Mouse (Mus musculus): ENCODE data around the gene Klf3.
"Not testable (repeated sequence)": the region's sequence is repeated elsewhere in the genome, so short reads cannot be mapped to it uniquely, and the experiment has no call there.

Gene Klf3

GRCm38 (mm10) chr5:64878027-64878425, 74.8 kb downstream of the Klf3 start:
- peak in 1 of 2 experiments; percentile 21 for DNase-seq (ENCODE audit: low spot score in 2 of 2)

DNA sequence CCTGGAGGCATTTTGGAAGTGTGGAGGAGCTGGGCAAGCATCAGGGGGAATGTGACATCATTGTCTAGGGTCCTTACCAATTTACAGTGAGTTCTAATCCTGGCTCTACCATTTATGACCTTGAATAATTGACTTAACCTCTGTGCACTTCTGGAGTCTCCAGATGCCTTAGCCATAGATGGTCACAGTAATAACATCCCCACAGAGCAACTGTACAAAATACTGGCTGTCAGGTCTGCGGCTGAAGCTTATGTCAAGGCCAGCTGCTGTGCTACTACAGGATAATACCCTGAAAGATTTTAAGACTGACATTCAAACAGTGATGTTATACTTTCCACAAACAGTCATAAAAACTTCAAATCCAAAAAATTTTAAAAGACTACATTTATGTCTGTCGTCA, 75.3 kb downstream of the Klf3 start:
- DNase-seq (ENCODE audit: low spot score in 2 of 2), result no peak

DNA sequence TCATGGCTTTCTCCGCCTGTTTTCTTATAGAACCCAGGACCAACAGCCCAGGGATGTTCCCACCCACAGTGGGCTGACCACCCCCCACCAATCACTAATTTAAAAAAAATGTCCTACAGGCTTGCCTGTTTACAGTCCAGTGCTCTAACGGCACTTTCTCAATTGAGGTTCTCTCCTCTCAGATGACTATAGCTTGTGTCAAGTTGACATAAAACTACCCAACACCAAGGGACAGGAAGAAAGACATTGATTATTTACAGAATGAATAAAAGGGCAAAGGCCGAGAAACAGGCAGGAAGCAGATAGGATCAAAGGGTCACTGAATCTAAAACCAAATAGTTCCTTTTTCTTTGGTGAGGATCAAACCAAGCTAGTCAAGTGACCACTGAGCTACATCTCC, 76.1 kb downstream of the Klf3 start:
- no peak for DNase-seq (ENCODE audit: low spot score in 2 of 2)

DNA sequence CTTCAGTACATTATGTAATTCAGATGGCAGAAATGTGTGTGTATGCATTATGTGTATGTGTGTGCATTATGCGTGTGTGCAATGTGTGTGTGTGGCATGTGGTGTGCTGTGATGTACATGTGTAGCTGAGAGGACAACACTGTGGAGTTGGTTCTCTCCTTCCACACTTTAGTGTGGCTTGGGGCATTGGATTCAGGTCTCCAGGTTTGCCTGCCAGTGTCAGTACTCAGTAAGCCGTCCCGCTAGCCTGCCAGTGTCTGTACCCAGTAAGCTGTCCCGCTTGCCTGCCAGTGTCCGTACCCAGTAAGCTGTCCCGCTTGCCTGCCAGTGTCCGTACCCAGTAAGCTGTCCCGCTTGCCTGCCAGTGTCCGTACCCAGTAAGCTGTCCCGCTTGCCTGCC, 78.4 kb downstream of the Klf3 start:
- not testable (repeated sequence) for DNase-seq (ENCODE audit: low spot score in 2 of 2)

DNA sequence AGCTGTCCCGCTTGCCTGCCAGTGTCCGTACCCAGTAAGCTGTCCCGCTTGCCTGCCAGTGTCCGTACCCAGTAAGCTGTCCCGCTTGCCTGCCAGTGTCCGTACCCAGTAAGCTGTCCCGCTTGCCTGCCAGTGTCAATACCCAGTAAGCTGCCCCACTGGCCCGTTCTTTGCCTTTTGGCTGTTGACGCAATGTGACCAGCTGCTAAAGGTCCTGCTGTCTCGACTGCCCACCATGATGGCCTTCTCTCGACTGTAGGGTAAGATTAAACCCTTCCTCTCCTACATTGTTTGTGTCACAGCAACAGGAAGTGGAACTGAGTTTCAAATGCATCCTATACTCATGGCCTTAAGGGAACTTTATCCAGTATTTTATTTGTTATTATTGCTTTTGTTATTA, 78.8 kb downstream of the Klf3 start:
- DNase-seq (ENCODE audit: low spot score in 2 of 2), result not testable (repeated sequence)
